ENCODE assay signal across 9 mouse cellular contexts in the genomic region with DNA sequence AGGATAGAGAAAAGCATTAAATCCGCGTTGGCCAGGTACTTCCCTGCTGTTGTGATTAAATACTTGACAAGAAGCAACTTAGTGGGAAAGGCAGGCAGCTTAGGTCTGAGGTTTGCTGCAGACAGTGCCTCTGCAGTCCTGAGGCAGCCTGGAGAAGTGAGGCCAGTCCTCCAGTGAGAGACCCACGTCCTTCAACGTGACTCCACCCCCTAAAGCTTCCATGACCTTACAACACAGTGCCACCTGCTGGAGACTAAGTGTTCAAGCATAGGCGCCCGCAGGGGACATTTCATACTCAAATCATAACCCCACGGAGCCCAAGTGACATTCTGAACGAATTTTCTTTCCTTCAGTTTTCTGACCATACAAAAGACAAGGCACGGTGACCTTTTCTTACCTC.
A peak's percentile ranks its signal among the peaks of the same experiment; 100 is the strongest.
DNase-seq lines count a peak whose midpoint lies in the region; ATAC-seq and TF ChIP-seq lines count a peak whose summit lies in the region.
"Had no signal": no experiment of that assay in that cellular context is flagged by ENCODE, and none has a peak within 500 bp of the region (broad histone marks: within the 10 kb centered on the region; RNA-seq: fewer than 3 reads in every experiment).

No protein-coding gene starts in this region.

- H3K4me3 ChIP-seq in hindbrain, embryonic 14.5 days (replicated peaks; ENCODE audit: low read length) = no peak overlapping the region
- no peak overlapping the region for H3K4me3 ChIP-seq in hindbrain, embryonic 12.5 days
- H3K4me3 ChIP-seq in heart, postnatal 0 days (ENCODE audit: low read depth, low read length) = no peak overlapping the region
- no peak overlapping the region for H3K4me3 ChIP-seq in limb, embryonic 11.5 days (ENCODE audit: low read depth, low read length)
- no peak overlapping the region for H3K4me3 ChIP-seq in midbrain, embryonic 15.5 days
- H3K4me3 ChIP-seq: liver, embryonic 15.5 days had no signal

- no peaks in the 10 kb centered on the region for H3K27me3 ChIP-seq in hindbrain, embryonic 14.5 days (ENCODE audit: control insufficient read depth, insufficient read depth, low read length)
- H3K27me3 ChIP-seq in hindbrain, embryonic 12.5 days = no peaks in the 10 kb centered on the region
- no peaks in the 10 kb centered on the region for H3K27me3 ChIP-seq in heart, postnatal 0 days (ENCODE audit: control insufficient read depth, insufficient read depth, low read length)
- H3K27me3 ChIP-seq in limb, embryonic 11.5 days (ENCODE audit: control insufficient read depth, insufficient read depth, low read length) = no peaks in the 10 kb centered on the region
- no peaks in the 10 kb centered on the region for H3K27me3 ChIP-seq in midbrain, embryonic 15.5 days (replicated peaks)
- H3K27me3 ChIP-seq: liver, embryonic 15.5 days had no signal

- peak; percentile 62 for DNase-seq in hindbrain, embryonic 14.5 days (ENCODE audit: low spot score)
- peak; percentile 70 for DNase-seq in adrenal gland, postnatal 10 days
- DNase-seq in embryo, embryonic 11.5 days (ENCODE audit: low read depth, low spot score) = peak; percentile 47
- peak; percentile 87 for DNase-seq in heart, postnatal 0 days (ENCODE audit: low spot score)
- peak; percentile 65 for DNase-seq in limb, embryonic 11.5 days (ENCODE audit: low spot score)
- peak; percentile 8 to 19 for DNase-seq in thymus, postnatal 36 days

- no peak for ATAC-seq in hindbrain, embryonic 14.5 days (ENCODE audit: low FRiP score)
- no peak for ATAC-seq in hindbrain, embryonic 12.5 days (ENCODE audit: low FRiP score)
- ATAC-seq in heart, postnatal 0 days (ENCODE audit: insufficient read depth, low read depth) = peak; percentile 85
- ATAC-seq in limb, embryonic 11.5 days (ENCODE audit: insufficient number of reproducible peaks, low FRiP score, low TSS enrichment, low read depth) = no peak
- ATAC-seq in midbrain, embryonic 15.5 days (replicated peaks) = 0 out of 2 replicates have a peak, but pooled peaks have one; percentile 35

- TF ChIP-seq EP300 in heart, postnatal 0 days (IDR thresholded peaks at IDR 0.05; ENCODE audit: low read depth) = no peak

- H3K36me3 ChIP-seq in hindbrain, embryonic 14.5 days (replicated peaks; ENCODE audit: control insufficient read depth, insufficient read depth) = no peaks in the 10 kb centered on the region
- H3K36me3 ChIP-seq in hindbrain, embryonic 12.5 days = no peaks in the 10 kb centered on the region
- H3K36me3 ChIP-seq in heart, postnatal 0 days (replicated peaks; ENCODE audit: control insufficient read depth, insufficient read depth, low read length) = no peaks in the 10 kb centered on the region
- no peaks in the 10 kb centered on the region for H3K36me3 ChIP-seq in limb, embryonic 11.5 days (ENCODE audit: control insufficient read depth, insufficient read depth, low read length)
- no peaks in the 10 kb centered on the region for H3K36me3 ChIP-seq in midbrain, embryonic 15.5 days (replicated peaks)
- H3K36me3 ChIP-seq: liver, embryonic 15.5 days had no signal

- H3K4me2 ChIP-seq in hindbrain, embryonic 14.5 days (replicated peaks) = no peak overlapping the region
- no peak overlapping the region for H3K4me2 ChIP-seq in hindbrain, embryonic 12.5 days (replicated peaks)
- peak overlapping the region; percentile 13; the same call in 1 of the 2 replicates for H3K4me2 ChIP-seq in heart, postnatal 0 days (ENCODE audit: low read depth, low read length)
- H3K4me2 ChIP-seq in limb, embryonic 11.5 days (ENCODE audit: low read depth, severe bottlenecking) = no peak overlapping the region
- no peak overlapping the region for H3K4me2 ChIP-seq in midbrain, embryonic 15.5 days
- H3K4me2 ChIP-seq: liver, embryonic 15.5 days had no signal

- no peaks in the 10 kb centered on the region for H3K9me3 ChIP-seq in hindbrain, embryonic 14.5 days (ENCODE audit: control insufficient read depth, low read length)
- 0 out of 2 replicates have a peak, but pooled peaks cover 5% of the 10 kb centered on the region for H3K9me3 ChIP-seq in hindbrain, embryonic 12.5 days (replicated peaks)
- H3K9me3 ChIP-seq in heart, postnatal 0 days (replicated peaks; ENCODE audit: control insufficient read depth, low read length) = no peaks in the 10 kb centered on the region
- no peaks in the 10 kb centered on the region for H3K9me3 ChIP-seq in limb, embryonic 11.5 days (ENCODE audit: control insufficient read depth, low read length)
- H3K9me3 ChIP-seq in midbrain, embryonic 15.5 days = no peaks in the 10 kb centered on the region
- H3K9me3 ChIP-seq: liver, embryonic 15.5 days had no signal

- peaks cover 22% of the 10 kb centered on the region for H3K4me1 ChIP-seq in hindbrain, embryonic 14.5 days (replicated peaks; ENCODE audit: control insufficient read depth, insufficient read depth, low read length)
- peaks cover 4% of the 10 kb centered on the region; the same call in 1 of the 2 replicates for H3K4me1 ChIP-seq in hindbrain, embryonic 12.5 days
- H3K4me1 ChIP-seq in heart, postnatal 0 days (ENCODE audit: control insufficient read depth, insufficient read depth) = peaks cover 33% of the 10 kb centered on the region
- no peaks in the 10 kb centered on the region for H3K4me1 ChIP-seq in limb, embryonic 11.5 days (ENCODE audit: control insufficient read depth, insufficient read depth, low read length)
- peaks cover 29% of the 10 kb centered on the region for H3K4me1 ChIP-seq in midbrain, embryonic 15.5 days
- H3K4me1 ChIP-seq: liver, embryonic 15.5 days had no signal

- no peak overlapping the region for H3K9ac ChIP-seq in hindbrain, embryonic 14.5 days
- H3K9ac ChIP-seq in hindbrain, embryonic 12.5 days = no peak overlapping the region
- H3K9ac ChIP-seq in heart, postnatal 0 days (replicated peaks; ENCODE audit: low read depth, low read length) = no peak overlapping the region
- no peak overlapping the region for H3K9ac ChIP-seq in limb, embryonic 11.5 days (ENCODE audit: low read length)
- H3K9ac ChIP-seq in midbrain, embryonic 15.5 days = no peak overlapping the region
- H3K9ac ChIP-seq: liver, embryonic 15.5 days had no signal

- WGBS in hindbrain, embryonic 14.5 days = 39% methylated on average over 9 of the region's 9 CpGs
- 33% methylated on average over 9 of the region's 9 CpGs for WGBS in hindbrain, embryonic 12.5 days
- 40% methylated on average over 9 of the region's 9 CpGs for WGBS in heart, postnatal 0 days
- 36% methylated on average over 9 of the region's 9 CpGs for WGBS in limb, embryonic 11.5 days
- WGBS in midbrain, embryonic 15.5 days = 30% methylated on average over 9 of the region's 9 CpGs

- H3K27ac ChIP-seq in hindbrain, embryonic 14.5 days = no peak overlapping the region
- no peak overlapping the region for H3K27ac ChIP-seq in hindbrain, embryonic 12.5 days
- H3K27ac ChIP-seq in heart, postnatal 0 days (ENCODE audit: low read depth) = peak overlapping the region; percentile 39
- H3K27ac ChIP-seq in limb, embryonic 11.5 days (replicated peaks; ENCODE audit: low read depth, low read length) = no peak overlapping the region
- no peak overlapping the region for H3K27ac ChIP-seq in midbrain, embryonic 15.5 days
- H3K27ac ChIP-seq: liver, embryonic 15.5 days had no signal

- peak; percentile 72 for TF ChIP-seq CTCF in heart, postnatal 0 days (IDR thresholded peaks at IDR 0.05; ENCODE audit: low read depth)

Comparison
In these comparisons a context has a peak if more than half of its experiments do, and no peak if none do; other contexts are left out.
1. ATAC-seq: peak in heart, postnatal 0 days (single experiment) and midbrain, embryonic 15.5 days (single experiment); none in hindbrain, embryonic 14.5 days (single experiment), hindbrain, embryonic 12.5 days (single experiment) and limb, embryonic 11.5 days (single experiment).
2. DNase-seq: peak in every context shown above with its lines; median percentile 87 in heart, postnatal 0 days; 70 in adrenal gland, postnatal 10 days; 65 in limb, embryonic 11.5 days; 62 in hindbrain, embryonic 14.5 days; 47 in embryo, embryonic 11.5 days; 14 in thymus, postnatal 36 days.